Comparison of ENCODE assay signal across 8 mouse cellular contexts in the genomic region with DNA sequence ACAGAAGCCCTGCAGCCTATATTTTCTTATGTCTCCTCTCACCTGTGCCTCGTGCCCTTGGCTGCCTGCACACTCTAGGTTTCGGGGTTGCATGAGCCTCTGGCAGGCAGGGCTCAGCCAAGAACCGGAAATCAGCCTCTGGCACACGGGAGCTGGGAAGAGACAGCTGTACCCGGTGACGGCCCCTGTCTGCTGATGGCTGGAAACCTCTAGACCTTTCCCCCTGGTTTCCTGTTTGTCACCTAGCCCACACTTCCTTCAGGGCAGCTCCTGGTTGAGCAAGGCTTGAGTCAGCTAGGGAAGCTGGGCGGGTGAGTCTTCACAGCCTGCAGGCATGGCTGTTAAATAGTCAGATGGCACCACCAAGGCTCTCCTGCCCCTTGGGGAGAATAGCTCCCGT. TPM values are rescaled to one million over a fixed set of nuclear protein-coding genes. Genes with fewer than 3 reads are reported as not detected.
DNase-seq lines count a peak whose midpoint lies in the region; ATAC-seq and TF ChIP-seq lines count a peak whose summit lies in the region.

No protein-coding gene starts in this region.

- H3K36me3 ChIP-seq in heart, embryonic 14.5 days (ENCODE audit: control insufficient read depth, insufficient read depth, low read length), result no peaks in the 10 kb centered on the region
- no peaks in the 10 kb centered on the region for H3K36me3 ChIP-seq in liver, embryonic 14.5 days (replicated peaks; ENCODE audit: control insufficient read depth, insufficient read depth, low read depth)
- H3K36me3 ChIP-seq in thymus, adult 2 months (ENCODE audit: control insufficient read depth, insufficient read depth, low read length), result no peaks in the 10 kb centered on the region
- no peaks in the 10 kb centered on the region for H3K36me3 ChIP-seq in forebrain, embryonic 13.5 days (ENCODE audit: poor library complexity, severe bottlenecking)

- no peak for TF ChIP-seq CTCF in liver, embryonic 14.5 days (IDR thresholded peaks at IDR 0.05; ENCODE audit: low read depth)
- no peak for TF ChIP-seq CTCF in thymus, adult 2 months (IDR thresholded peaks at IDR 0.05; ENCODE audit: borderline replicate concordance, control insufficient read depth, extremely low read depth, insufficient read depth, low read length, poor library complexity)

- no peaks in the 10 kb centered on the region for H3K9me3 ChIP-seq in heart, embryonic 14.5 days (ENCODE audit: control insufficient read depth, low read length)
- no peaks in the 10 kb centered on the region for H3K9me3 ChIP-seq in liver, embryonic 14.5 days (ENCODE audit: control insufficient read depth, low read length)
- no peaks in the 10 kb centered on the region for H3K9me3 ChIP-seq in forebrain, embryonic 13.5 days (replicated peaks)

- no peak for TF ChIP-seq EP300 in liver, embryonic 14.5 days (IDR thresholded peaks at IDR 0.05; ENCODE audit: low read depth)

- ATAC-seq in heart, embryonic 14.5 days (ENCODE audit: insufficient number of reproducible peaks, insufficient read depth, low FRiP score, low read depth), result no peak
- ATAC-seq in liver, embryonic 14.5 days (ENCODE audit: insufficient read depth), result no peak
- ATAC-seq in cerebellum, adult (ENCODE audit: insufficient number of reproducible peaks, low FRiP score, low TSS enrichment), result no peak
- no peak for ATAC-seq in forebrain, embryonic 13.5 days

- 40% methylated on average over 8 of the region's 8 CpGs for WGBS in heart, embryonic 14.5 days
- WGBS in liver, embryonic 14.5 days (ENCODE audit: insufficient replicate concordance), result 21% methylated on average over 8 of the region's 8 CpGs
- WGBS in thymus, adult 2 months, result 3% methylated on average over 8 of the region's 8 CpGs
- WGBS in forebrain, embryonic 13.5 days, result 63% methylated on average over 8 of the region's 8 CpGs

- H3K27ac ChIP-seq in heart, embryonic 14.5 days (replicated peaks in 1 of 2; ENCODE audit: control insufficient read depth in 1 of 2, insufficient read depth in 1 of 2, low read depth in 2 of 2, low read length in 2 of 2), result peak overlapping the region; percentile 32 to 69
- H3K27ac ChIP-seq in liver, embryonic 14.5 days, result no peak overlapping the region
- H3K27ac ChIP-seq in thymus, adult 2 months (ENCODE audit: control insufficient read depth, insufficient read depth, low read length), result peak overlapping the region; percentile 3; the same call in 1 of the 2 replicates
- no peak overlapping the region for H3K27ac ChIP-seq in forebrain, embryonic 13.5 days

- H3K4me2 ChIP-seq in heart, embryonic 14.5 days (ENCODE audit: low read length), result peak overlapping the region; percentile 48
- peak overlapping the region; percentile 28; the same call in 1 of the 2 replicates for H3K4me2 ChIP-seq in liver, embryonic 14.5 days (ENCODE audit: low read depth)
- H3K4me2 ChIP-seq in forebrain, embryonic 13.5 days, result no peak overlapping the region

- H3K9ac ChIP-seq in heart, embryonic 14.5 days (ENCODE audit: low read length), result peak overlapping the region; percentile 50; the same call in 1 of the 2 replicates
- H3K9ac ChIP-seq in liver, embryonic 14.5 days (replicated peaks), result no peak overlapping the region
- H3K9ac ChIP-seq in forebrain, embryonic 13.5 days, result no peak overlapping the region

- peaks cover 63 to 80% of the 10 kb centered on the region in 2 experiments for H3K4me1 ChIP-seq in heart, embryonic 14.5 days (ENCODE audit: control insufficient read depth in 2 of 2, insufficient read depth in 2 of 2, low read length in 2 of 2)
- H3K4me1 ChIP-seq in liver, embryonic 14.5 days (replicated peaks; ENCODE audit: control insufficient read depth in 2 of 2, insufficient read depth in 2 of 2, low read length in 1 of 2), result peaks cover 35 to 56% of the 10 kb centered on the region in 2 experiments
- H3K4me1 ChIP-seq in thymus, adult 2 months (replicated peaks; ENCODE audit: control insufficient read depth, insufficient read depth, low read length), result peaks cover 67% of the 10 kb centered on the region
- H3K4me1 ChIP-seq in forebrain, embryonic 13.5 days, result peaks cover 42% of the 10 kb centered on the region

- TF ChIP-seq POLR2A in thymus, adult 2 months (IDR thresholded peaks at IDR 0.05; ENCODE audit: control insufficient read depth, extremely low read depth, insufficient read depth, low read length, poor library complexity), result no peak

- H3K27me3 ChIP-seq in heart, embryonic 14.5 days (ENCODE audit: control insufficient read depth, insufficient read depth, low read length), result no peaks in the 10 kb centered on the region
- no peaks in the 10 kb centered on the region for H3K27me3 ChIP-seq in liver, embryonic 14.5 days (ENCODE audit: control insufficient read depth, insufficient read depth, low read length)
- no peaks in the 10 kb centered on the region for H3K27me3 ChIP-seq in thymus, adult 2 months (ENCODE audit: control insufficient read depth, insufficient read depth, low read length)
- H3K27me3 ChIP-seq in forebrain, embryonic 13.5 days, result no peaks in the 10 kb centered on the region

- DNase-seq in urinary bladder, postnatal 25 days (ENCODE audit: low spot score), result peak; percentile 40
- DNase-seq in urinary bladder, postnatal 10 days (ENCODE audit: low spot score), result no peak
- no peak for DNase-seq in liver, embryonic 14.5 days (ENCODE audit: low read depth in 3 of 3, low spot score in 3 of 3)
- peak; percentile 48 for DNase-seq in thymus, adult 2 months
- DNase-seq in cerebellum, postnatal 14 days, result no peak

- no peak overlapping the region for H3K4me3 ChIP-seq in heart, embryonic 14.5 days (ENCODE audit: control insufficient read depth in 1 of 2, insufficient read depth in 1 of 2, low read depth in 1 of 2, low read length in 2 of 2)
- H3K4me3 ChIP-seq in liver, embryonic 14.5 days (ENCODE audit: insufficient read depth in 1 of 2, low read depth in 2 of 2, low read length in 2 of 2), result no peak overlapping the region
- no peak overlapping the region for H3K4me3 ChIP-seq in thymus, adult 2 months (ENCODE audit: control insufficient read depth, insufficient read depth, low read length)
- H3K4me3 ChIP-seq in forebrain, embryonic 13.5 days, result no peak overlapping the region

RNA-seq across cellular contexts. Expression of gene Rplp0, which starts 24.4 kb away (rescaled TPM):
- polyA plus RNA-seq in heart, embryonic 14.5 days (2014; fragmentation: Nextera tagmentation; extraction: Ambion mirVana), result 1,183 and 1,268 TPM in 2 replicates
- polyA plus RNA-seq in liver, embryonic 14.5 days (2012; rRNA removed), result 1,933 and 2,132 TPM in 2 replicates
- 1,503 and 1,567 TPM in 2 replicates for polyA plus RNA-seq in liver, embryonic 14.5 days (2014; fragmentation: Nextera tagmentation; extraction: Ambion mirVana)
- 3,356 and 3,688 TPM in 2 replicates for polyA plus RNA-seq in thymus, adult 2 months (2012; rRNA removed)
- polyA plus RNA-seq in forebrain, embryonic 13.5 days (2015; fragmentation: Nextera tagmentation; extraction: Ambion mirVana), result 1,081 and 1,088 TPM in 2 replicates

RNA-seq across cellular contexts. Expression of gene Pxn, which starts 28.4 kb away (rescaled TPM):
- 14.4 and 19.1 TPM in 2 replicates for polyA plus RNA-seq in heart, embryonic 14.5 days (2014; fragmentation: Nextera tagmentation; extraction: Ambion mirVana)
- 12.9 and 13.7 TPM in 2 replicates for polyA plus RNA-seq in liver, embryonic 14.5 days (2012; rRNA removed)
- polyA plus RNA-seq in liver, embryonic 14.5 days (2014; fragmentation: Nextera tagmentation; extraction: Ambion mirVana), result 4.8 and 5.6 TPM in 2 replicates
- polyA plus RNA-seq in thymus, adult 2 months (2012; rRNA removed), result 161 and 172 TPM in 2 replicates
- polyA plus RNA-seq in forebrain, embryonic 13.5 days (2015; fragmentation: Nextera tagmentation; extraction: Ambion mirVana), result 16.8 and 17.7 TPM in 2 replicates

RNA-seq across cellular contexts. Expression of gene Gcn1l1, which starts 30.2 kb away (rescaled TPM):
- polyA plus RNA-seq in heart, embryonic 14.5 days (2014; fragmentation: Nextera tagmentation; extraction: Ambion mirVana), result 25.2 and 26.3 TPM in 2 replicates
- polyA plus RNA-seq in liver, embryonic 14.5 days (2012; rRNA removed), result 11.4 and 11.8 TPM in 2 replicates
- 14.4 and 14.8 TPM in 2 replicates for polyA plus RNA-seq in liver, embryonic 14.5 days (2014; fragmentation: Nextera tagmentation; extraction: Ambion mirVana)
- 87.8 and 109 TPM in 2 replicates for polyA plus RNA-seq in thymus, adult 2 months (2012; rRNA removed)
- polyA plus RNA-seq in forebrain, embryonic 13.5 days (2015; fragmentation: Nextera tagmentation; extraction: Ambion mirVana), result 41.7 and 46.1 TPM in 2 replicates

RNA-seq across cellular contexts. Expression of gene Sirt4, which starts 50.3 kb away (rescaled TPM):
- 19.2 and 22.5 TPM in 2 replicates for polyA plus RNA-seq in heart, embryonic 14.5 days (2014; fragmentation: Nextera tagmentation; extraction: Ambion mirVana)
- 8.4 and 9.4 TPM in 2 replicates for polyA plus RNA-seq in liver, embryonic 14.5 days (2012; rRNA removed)
- 2.8 and 3.9 TPM in 2 replicates for polyA plus RNA-seq in liver, embryonic 14.5 days (2014; fragmentation: Nextera tagmentation; extraction: Ambion mirVana)
- 47.2 and 48.6 TPM in 2 replicates for polyA plus RNA-seq in thymus, adult 2 months (2012; rRNA removed)
- polyA plus RNA-seq in forebrain, embryonic 13.5 days (2015; fragmentation: Nextera tagmentation; extraction: Ambion mirVana), result 24.7 TPM in 2 replicates

Comparison
In these comparisons a context has a peak if more than half of its experiments do, and no peak if none do; other contexts are left out.
1. DNase-seq: peak in urinary bladder, postnatal 25 days (single experiment) and thymus, adult 2 months (single experiment); none in urinary bladder, postnatal 10 days (single experiment), liver, embryonic 14.5 days (0 of 3) and cerebellum, postnatal 14 days (0 of 2).
2. H3K27ac ChIP-seq: peak in heart, embryonic 14.5 days (2 of 2) and thymus, adult 2 months (single experiment); none in liver, embryonic 14.5 days (single experiment) and forebrain, embryonic 13.5 days (single experiment).